In genomic region chr8:13353883-13354282, GRCm38 (mm10) we compare ENCODE assay signal across 29 mouse cellular contexts. TPM values are rescaled to one million over a fixed set of nuclear protein-coding genes. Genes with fewer than 3 reads are reported as not detected.
A peak's percentile ranks its signal among the peaks of the same experiment; 100 is the strongest.
DNase-seq lines count a peak whose midpoint lies in the region; ATAC-seq and TF ChIP-seq lines count a peak whose summit lies in the region.
"Had no signal": no experiment of that assay in that cellular context is flagged by ENCODE, and none has a peak within 500 bp of the region (broad histone marks: within the 10 kb centered on the region; RNA-seq: fewer than 3 reads in every experiment).

No protein-coding gene starts in this region.

- no peak for TF ChIP-seq CTCF in layer of hippocampus, adult 2 months (conservative IDR thresholded peaks at IDR 0.05)
- TF ChIP-seq CTCF in liver, postnatal 0 days (IDR thresholded peaks at IDR 0.05; ENCODE audit: low read depth), result no peak

- peak overlapping the region; percentile 56 for H3K4me2 ChIP-seq in liver, embryonic 13.5 days
- H3K4me2 ChIP-seq in liver, postnatal 0 days (ENCODE audit: low read depth, low read length), result 0 out of 2 replicates have a peak overlapping the region, but pooled peaks have one; percentile 13
- H3K4me2 ChIP-seq: embryonic facial prominence, embryonic 12.5 days; embryonic facial prominence, embryonic 15.5 days; forebrain, embryonic 12.5 days; forebrain, embryonic 15.5 days; heart, embryonic 13.5 days; hindbrain, embryonic 12.5 days; hindbrain, embryonic 15.5 days had no signal

- H3K4me1 ChIP-seq in liver, embryonic 13.5 days (replicated peaks), result peaks cover 71% of the 10 kb centered on the region
- H3K4me1 ChIP-seq in liver, postnatal 0 days (ENCODE audit: insufficient read depth), result peaks cover 41% of the 10 kb centered on the region
- H3K4me1 ChIP-seq: embryonic facial prominence, embryonic 12.5 days; forebrain, embryonic 12.5 days; forebrain, embryonic 15.5 days; hindbrain, embryonic 12.5 days; hindbrain, embryonic 15.5 days had no signal

- no peak overlapping the region for H3K4me3 ChIP-seq in layer of hippocampus, adult 2 months
- H3K4me3 ChIP-seq in liver, embryonic 13.5 days (replicated peaks), result no peak overlapping the region
- no peak overlapping the region for H3K4me3 ChIP-seq in liver, postnatal 0 days (ENCODE audit: low read depth, low read length)
- H3K4me3 ChIP-seq: embryonic facial prominence, embryonic 12.5 days; embryonic facial prominence, embryonic 15.5 days; forebrain, embryonic 12.5 days; forebrain, embryonic 15.5 days; heart, adult 2 months; heart, embryonic 10.5 days; heart, embryonic 13.5 days; hindbrain, embryonic 12.5 days; hindbrain, embryonic 15.5 days had no signal

- 59% methylated on average over 4 of the region's 4 CpGs for WGBS in liver, embryonic 13.5 days (ENCODE audit: insufficient replicate concordance)
- WGBS in liver, postnatal 0 days (ENCODE audit: insufficient replicate concordance), result 50% methylated on average over 4 of the region's 4 CpGs

- H3K27me3 ChIP-seq in liver, embryonic 13.5 days, result no peaks in the 10 kb centered on the region
- no peaks in the 10 kb centered on the region for H3K27me3 ChIP-seq in liver, postnatal 0 days (ENCODE audit: insufficient read depth, low read length)
- H3K27me3 ChIP-seq: embryonic facial prominence, embryonic 12.5 days; embryonic facial prominence, embryonic 15.5 days; forebrain, embryonic 12.5 days; forebrain, embryonic 15.5 days; heart, embryonic 13.5 days; hindbrain, embryonic 12.5 days; hindbrain, embryonic 15.5 days had no signal

- no peaks in the 10 kb centered on the region for H3K9me3 ChIP-seq in liver, embryonic 13.5 days (replicated peaks)
- no peaks in the 10 kb centered on the region for H3K9me3 ChIP-seq in liver, postnatal 0 days (ENCODE audit: low read length)
- H3K9me3 ChIP-seq: embryonic facial prominence, embryonic 12.5 days; embryonic facial prominence, embryonic 15.5 days; forebrain, embryonic 12.5 days; forebrain, embryonic 15.5 days; heart, embryonic 10.5 days; heart, embryonic 13.5 days; hindbrain, embryonic 12.5 days; hindbrain, embryonic 15.5 days had no signal

- peak overlapping the region; percentile 76 for H3K27ac ChIP-seq in layer of hippocampus, adult 2 months
- H3K27ac ChIP-seq in liver, embryonic 13.5 days, result 0 out of 2 replicates have a peak overlapping the region, but pooled peaks have one; percentile 77
- peak overlapping the region; percentile 87 for H3K27ac ChIP-seq in liver, postnatal 0 days (ENCODE audit: low read depth)
- H3K27ac ChIP-seq: embryonic facial prominence, embryonic 12.5 days; embryonic facial prominence, embryonic 15.5 days; forebrain, embryonic 12.5 days; forebrain, embryonic 15.5 days; heart, adult 2 months; heart, embryonic 10.5 days; heart, embryonic 13.5 days; hindbrain, embryonic 12.5 days; hindbrain, embryonic 15.5 days had no signal

- peaks cover 100% of the 10 kb centered on the region for H3K36me3 ChIP-seq in liver, embryonic 13.5 days
- H3K36me3 ChIP-seq in liver, postnatal 0 days (replicated peaks; ENCODE audit: insufficient read depth, low read length), result peaks cover 71% of the 10 kb centered on the region

- peak; percentile 2; the same call in 1 of the 2 replicates for ATAC-seq in granulocyte monocyte progenitor cell, adult 5-6 weeks (replicated peaks; ENCODE audit: poor library complexity, severe bottlenecking)
- no peak for ATAC-seq in liver, embryonic 13.5 days (ENCODE audit: low read depth)
- ATAC-seq in liver, postnatal 0 days, result peak; percentile 64
- ATAC-seq: forebrain, embryonic 15.5 days had no signal

- no peak for TF ChIP-seq EP300 in liver, postnatal 0 days (IDR thresholded peaks at IDR 0.05; ENCODE audit: low read depth)

- 0 out of 2 replicates have a peak overlapping the region, but pooled peaks have one; percentile 8 for H3K9ac ChIP-seq in liver, embryonic 13.5 days
- H3K9ac ChIP-seq in liver, postnatal 0 days (replicated peaks), result no peak overlapping the region; the same call in 1 of the 2 replicates
- H3K9ac ChIP-seq: embryonic facial prominence, embryonic 12.5 days; embryonic facial prominence, embryonic 15.5 days; forebrain, embryonic 12.5 days; forebrain, embryonic 15.5 days; hindbrain, embryonic 12.5 days; hindbrain, embryonic 15.5 days had no signal

- DNase-seq in layer of hippocampus, adult 2 months (ENCODE audit: low spot score in 2 of 2), result no peak
- no peak for DNase-seq in layer of hippocampus, adult 11-12 months (ENCODE audit: low spot score)
- DNase-seq in liver, embryonic 13.5 days, result no peak
- no peak for DNase-seq in liver, postnatal 0 days
- DNase-seq in adipocyte (ENCODE audit: low spot score), result no peak
- DNase-seq in heart, postnatal 4 days, result no peak
- no peak for DNase-seq in spleen, postnatal 36 days (ENCODE audit: low spot score in 2 of 2)
- DNase-seq: adrenal gland, adult 8-10 months; adrenal gland, postnatal 25 days; cerebellum, adult 18-20 months; cerebellum, adult 9-10 months; cerebellum, postnatal 14 days; gastrocnemius, postnatal 25 days; heart, adult 2 months; heart, postnatal 14 days had no signal

RNA-seq across cellular contexts. Expression of gene Tfdp1, which starts 15.3 kb away (rescaled TPM):
- 10 to 100 TPM; 66.1 to 66.7 TPM for total RNA-seq in layer of hippocampus, adult 2 months (2021)
- 277 and 291 TPM in 2 replicates for total RNA-seq in granulocyte monocyte progenitor cell, adult 5-6 weeks (2014; fragmentation: Nextera tagmentation)
- total RNA-seq in granulocyte monocyte progenitor cell, adult 5-6 weeks (2017), result 200 and 242 TPM in 2 replicates
- polyA plus RNA-seq in liver, embryonic 13.5 days (2015; fragmentation: Nextera tagmentation; extraction: Ambion mirVana), result 124 and 150 TPM in 2 replicates
- polyA plus RNA-seq in liver, postnatal 0 days (2015; fragmentation: Nextera tagmentation; extraction: Ambion mirVana), result 45.9 and 52.5 TPM in 2 replicates
- total RNA-seq in heart, postnatal 4 days (2021), result 10 to 100 TPM; 74.4 to 82.5 TPM

RNA-seq across cellular contexts. Expression of gene Atp4b, which starts 42.7 kb away (rescaled TPM):
- total RNA-seq in layer of hippocampus, adult 2 months (2021), result not detected
- not detected in 2 replicates for total RNA-seq in granulocyte monocyte progenitor cell, adult 5-6 weeks (2014; fragmentation: Nextera tagmentation)
- not detected in 2 replicates for total RNA-seq in granulocyte monocyte progenitor cell, adult 5-6 weeks (2017)
- polyA plus RNA-seq in liver, embryonic 13.5 days (2015; fragmentation: Nextera tagmentation; extraction: Ambion mirVana), result not detected in 2 replicates
- polyA plus RNA-seq in liver, postnatal 0 days (2015; fragmentation: Nextera tagmentation; extraction: Ambion mirVana), result not detected in 2 replicates
- not detected for total RNA-seq in heart, postnatal 4 days (2021)
- total RNA-seq: adrenal gland, postnatal 25 days; ES-E14; gastrocnemius, adult 8-10 months; gastrocnemius, postnatal 25 days; heart, adult 2 months; heart, postnatal 14 days; hematopoietic stem cell, adult 5-6 weeks had no signal
- polyA plus RNA-seq: embryonic facial prominence, embryonic 12.5 days; embryonic facial prominence, embryonic 15.5 days; forebrain, embryonic 12.5 days; forebrain, embryonic 15.5 days; heart, embryonic 10.5 days; heart, embryonic 16.5 days; hindbrain, embryonic 12.5 days; hindbrain, embryonic 15.5 days had no signal

RNA-seq across cellular contexts. Expression of gene Grk1, which starts 51.0 kb away (rescaled TPM):
- not detected for total RNA-seq in layer of hippocampus, adult 2 months (2021)
- total RNA-seq in granulocyte monocyte progenitor cell, adult 5-6 weeks (2014; fragmentation: Nextera tagmentation), result not detected in 2 replicates
- 0.04 TPM in 1 of 2 replicates, not detected in the other for total RNA-seq in granulocyte monocyte progenitor cell, adult 5-6 weeks (2017)
- polyA plus RNA-seq in liver, embryonic 13.5 days (2015; fragmentation: Nextera tagmentation; extraction: Ambion mirVana), result not detected in 2 replicates
- not detected in 2 replicates for polyA plus RNA-seq in liver, postnatal 0 days (2015; fragmentation: Nextera tagmentation; extraction: Ambion mirVana)
- total RNA-seq in heart, postnatal 4 days (2021), result under 1 TPM; 0.05 to 0.12 TPM
- total RNA-seq: adrenal gland, postnatal 25 days; gastrocnemius, adult 8-10 months; hematopoietic stem cell, adult 5-6 weeks had no signal
- polyA plus RNA-seq: embryonic facial prominence, embryonic 12.5 days; gonadal fat pad, adult 2 months; heart, adult 2 months; heart, embryonic 13.5 days; hindbrain, embryonic 12.5 days; hindbrain, embryonic 15.5 days had no signal
